Mouse (Mus musculus) central nervous system, embryonic 14 days (tissue): ENCODE results near the gene Gm4307. TPM values are rescaled to one million over a fixed set of nuclear protein-coding genes. Genes with fewer than 3 reads are reported as not detected.

ENCODE experiments used
- polyA plus RNA-seq: library from polyadenylated mRNA; depleted of rRNA; stranded (reverse); fragments of >200 nt; gene quantifications from 2 replicates; pipeline ENCODE4 v1.2.3, GENCODE M21; 2012; rRNA removed

Gene Gm4307
- polyA plus RNA-seq, result not detected in 2 replicates

DNA sequence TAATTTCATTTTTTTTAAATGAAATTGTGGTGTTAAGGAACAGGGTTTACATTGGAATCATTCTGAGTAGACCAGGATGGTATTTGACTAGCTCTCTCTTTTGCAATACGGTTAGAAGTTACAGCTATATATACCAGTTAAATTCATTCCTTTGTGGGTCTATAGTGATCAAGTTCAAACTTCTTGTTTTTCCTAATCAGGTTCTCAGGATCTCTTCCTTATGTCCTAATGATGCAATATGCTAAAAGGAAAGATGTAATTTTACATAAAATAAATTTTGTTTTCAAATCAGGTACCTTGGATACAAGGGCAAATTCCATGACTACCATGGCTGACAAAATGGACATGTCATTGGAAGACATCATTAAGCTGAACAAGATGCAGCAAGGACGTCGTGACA lies at the start of gene Gm4307:
Gene Gm4307 (plus strand): TSS at position 301 of the 400 bp plus-strand sequence.

DNA sequence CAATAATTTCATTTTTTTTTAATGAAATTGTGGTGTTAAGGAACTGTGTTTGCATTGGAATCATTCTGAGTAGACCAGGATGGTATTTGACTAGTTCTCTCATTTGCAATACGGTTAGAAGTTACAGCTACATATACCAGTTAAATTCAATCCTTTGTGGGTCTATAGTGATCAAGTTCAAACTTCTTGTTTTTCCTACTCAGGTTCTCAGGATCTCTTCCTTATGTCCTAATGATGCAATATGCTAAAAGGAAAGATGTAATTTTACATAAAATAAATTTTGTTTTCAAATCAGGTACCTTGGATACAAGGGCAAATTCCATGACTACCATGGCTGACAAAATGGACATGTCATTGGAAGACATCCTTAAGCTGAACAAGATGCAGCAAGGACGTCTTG lies 25.8 kb upstream of the Gm4307 start, which contains the start of gene Gm4301:
Gene Gm4301 (plus strand): TSS at position 301 of the 400 bp plus-strand sequence.

DNA sequence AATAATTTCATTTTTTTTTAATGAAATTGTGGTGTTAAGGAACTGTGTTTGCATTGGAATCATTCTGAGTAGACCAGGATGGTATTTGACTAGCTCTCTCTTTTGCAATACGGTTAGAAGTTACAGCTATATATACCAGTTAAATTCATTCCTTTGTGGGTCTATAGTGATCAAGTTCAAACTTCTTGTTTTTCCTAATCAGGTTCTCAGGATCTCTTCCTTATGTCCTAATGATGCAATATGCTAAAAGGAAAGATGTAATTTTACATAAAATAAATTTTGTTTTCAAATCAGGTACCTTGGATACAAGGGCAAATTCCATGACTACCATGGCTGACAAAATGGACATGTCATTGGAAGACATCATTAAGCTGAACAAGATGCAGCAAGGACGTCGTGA lies 20.6 kb upstream of the Gm4307 start, which contains the start of gene Gm4302:
Gene Gm4302 (plus strand): TSS at position 301 of the 400 bp plus-strand sequence.

DNA sequence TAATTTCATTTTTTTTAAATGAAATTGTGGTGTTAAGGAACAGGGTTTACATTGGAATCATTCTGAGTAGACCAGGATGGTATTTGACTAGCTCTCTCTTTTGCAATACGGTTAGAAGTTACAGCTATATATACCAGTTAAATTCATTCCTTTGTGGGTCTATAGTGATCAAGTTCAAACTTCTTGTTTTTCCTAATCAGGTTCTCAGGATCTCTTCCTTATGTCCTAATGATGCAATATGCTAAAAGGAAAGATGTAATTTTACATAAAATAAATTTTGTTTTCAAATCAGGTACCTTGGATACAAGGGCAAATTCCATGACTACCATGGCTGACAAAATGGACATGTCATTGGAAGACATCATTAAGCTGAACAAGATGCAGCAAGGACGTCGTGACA lies 15.5 kb upstream of the Gm4307 start, which contains the start of gene Gm4303:
Gene Gm4303 (plus strand): TSS at position 301 of the 400 bp plus-strand sequence.

DNA sequence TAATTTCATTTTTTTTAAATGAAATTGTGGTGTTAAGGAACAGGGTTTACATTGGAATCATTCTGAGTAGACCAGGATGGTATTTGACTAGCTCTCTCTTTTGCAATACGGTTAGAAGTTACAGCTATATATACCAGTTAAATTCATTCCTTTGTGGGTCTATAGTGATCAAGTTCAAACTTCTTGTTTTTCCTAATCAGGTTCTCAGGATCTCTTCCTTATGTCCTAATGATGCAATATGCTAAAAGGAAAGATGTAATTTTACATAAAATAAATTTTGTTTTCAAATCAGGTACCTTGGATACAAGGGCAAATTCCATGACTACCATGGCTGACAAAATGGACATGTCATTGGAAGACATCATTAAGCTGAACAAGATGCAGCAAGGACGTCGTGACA lies 10.3 kb upstream of the Gm4307 start, which contains the start of gene Gm4305:
Gene Gm4305 (plus strand): TSS at position 301 of the 400 bp plus-strand sequence.

DNA sequence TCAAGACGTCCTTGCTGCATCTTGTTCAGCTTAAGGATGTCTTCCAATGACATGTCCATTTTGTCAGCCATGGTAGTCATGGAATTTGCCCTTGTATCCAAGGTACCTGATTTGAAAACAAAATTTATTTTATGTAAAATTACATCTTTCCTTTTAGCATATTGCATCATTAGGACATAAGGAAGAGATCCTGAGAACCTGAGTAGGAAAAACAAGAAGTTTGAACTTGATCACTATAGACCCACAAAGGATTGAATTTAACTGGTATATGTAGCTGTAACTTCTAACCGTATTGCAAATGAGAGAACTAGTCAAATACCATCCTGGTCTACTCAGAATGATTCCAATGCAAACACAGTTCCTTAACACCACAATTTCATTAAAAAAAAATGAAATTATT lies 21.3 kb downstream of the Gm4307 start, which contains the start of gene Gm4312:
Gene Gm4312 (minus strand): TSS at position 101 of the 400 bp plus-strand sequence.

Other genes starting within 250 kb of the Gm4307 start
- gene Gm4301, start 25.7 kb upstream of the Gm4307 start, polyA plus RNA-seq, result not detected in 2 replicates
- not detected in 2 replicates for gene Gm4302, start 20.5 kb upstream of the Gm4307 start, polyA plus RNA-seq
- gene Gm4303, start 15.4 kb upstream of the Gm4307 start, polyA plus RNA-seq, result not detected in 2 replicates
- gene Gm4305, start 10.2 kb upstream of the Gm4307 start, polyA plus RNA-seq, result not detected in 2 replicates
- gene Gm4312, start 21.2 kb downstream of the Gm4307 start, polyA plus RNA-seq, result not detected in 2 replicates
- gene Tmtc3, start 126.0 kb downstream of the Gm4307 start, polyA plus RNA-seq, result 8.6 and 9.7 TPM in 2 replicates
- 5.3 and 5.5 TPM in 2 replicates for gene Cep290, start 126.2 kb downstream of the Gm4307 start, polyA plus RNA-seq
- 17.8 and 24.5 TPM in 2 replicates for gene 4930430F08Rik, start 229.1 kb downstream of the Gm4307 start, polyA plus RNA-seq
- 0.06 and 0.09 TPM in 2 replicates for gene 1700017N19Rik, start 229.1 kb downstream of the Gm4307 start, polyA plus RNA-seq